Mouse (Mus musculus): ENCODE measurements at regions not wholly inside any gene's neighbourhood (a gene's known extent, or its start where the extent isn't known, plus 50 kb on each side); places are given as distances from the start of the nearest gene placed in this dataset.

- H3K4me3 ChIP-seq, result no peak overlapping the region
- no peaks in the 10 kb centered on the region for H3K36me3 ChIP-seq
- DNase-seq (ENCODE audit: low spot score), result no peak
- peaks cover 21% of the 10 kb centered on the region for H3K4me1 ChIP-seq
- H3K27me3 ChIP-seq (ENCODE audit: low read depth, poor library complexity, severe bottlenecking), result no peaks in the 10 kb centered on the region
- no peak overlapping the region for H3K27ac ChIP-seq (replicated peaks)
- no peaks in the 10 kb centered on the region for H3K9me3 ChIP-seq (replicated peaks)
Measured at GRCm38 (mm10) chr9:61748416-61748815, 165.9 kb downstream of the Rplp1 start.

- Histone ChIP-seq H3K27me3 (ENCODE audit: low read depth, poor library complexity, severe bottlenecking) (no peaks in the 10 kb centered on the region), H3K4me1 (peaks cover 17% of the 10 kb centered on the region), H3K27ac (replicated peaks) (no peak overlapping the region), H3K9me3 (replicated peaks) (no peaks in the 10 kb centered on the region), H3K36me3 (no peaks in the 10 kb centered on the region), H3K4me3 (no peak overlapping the region)
- DNase-seq (ENCODE audit: low spot score), result no peak
- WGBS, result 68% methylated on average over 6 of the region's 6 CpGs
Measured at GRCm38 (mm10) chr9:61746401-61746800, 167.9 kb downstream of the Rplp1 start.

- no peak for DNase-seq (ENCODE audit: low spot score)
- H3K27ac ChIP-seq (replicated peaks), result no peak overlapping the region
- no peaks in the 10 kb centered on the region for H3K27me3 ChIP-seq (ENCODE audit: low read depth, poor library complexity, severe bottlenecking)
- H3K4me1 ChIP-seq, result peaks cover 17% of the 10 kb centered on the region
- no peaks in the 10 kb centered on the region for H3K9me3 ChIP-seq (replicated peaks)
- WGBS, result 76% methylated on average over 7 of the region's 7 CpGs
- H3K36me3 ChIP-seq, result no peaks in the 10 kb centered on the region
- no peak overlapping the region for H3K4me3 ChIP-seq
Measured at GRCm38 (mm10) chr9:61745301-61745801, 169.0 kb downstream of the Rplp1 start.

- H3K4me1 ChIP-seq, result no peaks in the 10 kb centered on the region
- 66% methylated on average over 2 of the region's 2 CpGs for WGBS
- no peak for DNase-seq (ENCODE audit: low spot score)
- no peak overlapping the region for H3K4me3 ChIP-seq
- H3K27me3 ChIP-seq (ENCODE audit: low read depth, poor library complexity, severe bottlenecking), result no peaks in the 10 kb centered on the region
- no peaks in the 10 kb centered on the region; the same call in 1 of the 2 replicates for H3K9me3 ChIP-seq (replicated peaks)
- no peaks in the 10 kb centered on the region for H3K36me3 ChIP-seq
- H3K27ac ChIP-seq (replicated peaks), result no peak overlapping the region
Measured at GRCm38 (mm10) chr9:61733540-61733939, 180.8 kb downstream of the Rplp1 start.

GRCm38 (mm10) chr9:61732747-61733146, 181.6 kb downstream of the Rplp1 start:
- Histone ChIP-seq H3K36me3 (no peaks in the 10 kb centered on the region), H3K4me1 (no peaks in the 10 kb centered on the region), H3K9me3 (replicated peaks) (no peaks in the 10 kb centered on the region; the same call in 1 of the 2 replicates), H3K4me3 (no peak overlapping the region), H3K27me3 (ENCODE audit: low read depth, poor library complexity, severe bottlenecking) (no peaks in the 10 kb centered on the region), H3K27ac (replicated peaks) (no peak overlapping the region)
- WGBS, result 83% methylated on average over 4 of the region's 4 CpGs
- no peak for DNase-seq (ENCODE audit: low spot score)

- Histone ChIP-seq H3K4me1 (no peaks in the 10 kb centered on the region), H3K27me3 (ENCODE audit: low read depth, poor library complexity, severe bottlenecking) (no peaks in the 10 kb centered on the region), H3K27ac (replicated peaks) (no peak overlapping the region), H3K4me3 (no peak overlapping the region), H3K9me3 (replicated peaks) (no peaks in the 10 kb centered on the region), H3K36me3 (no peaks in the 10 kb centered on the region)
- 82% methylated on average over 4 of the region's 4 CpGs for WGBS
- no peak for DNase-seq (ENCODE audit: low spot score)
Measured at GRCm38 (mm10) chr9:61728115-61728514, 186.2 kb downstream of the Rplp1 start.

GRCm38 (mm10) chr9:61727651-61728050, 186.7 kb downstream of the Rplp1 start:
- Histone ChIP-seq H3K4me3 (no peak overlapping the region), H3K36me3 (no peaks in the 10 kb centered on the region), H3K27me3 (ENCODE audit: low read depth, poor library complexity, severe bottlenecking) (no peaks in the 10 kb centered on the region), H3K9me3 (replicated peaks) (no peaks in the 10 kb centered on the region), H3K27ac (replicated peaks) (no peak overlapping the region), H3K4me1 (no peaks in the 10 kb centered on the region)
- 75% methylated on average over 10 of the region's 10 CpGs for WGBS
- DNase-seq (ENCODE audit: low spot score), result no peak

- Histone ChIP-seq H3K9me3 (replicated peaks) (no peaks in the 10 kb centered on the region), H3K4me3 (no peak overlapping the region), H3K36me3 (no peaks in the 10 kb centered on the region), H3K27me3 (ENCODE audit: low read depth, poor library complexity, severe bottlenecking) (peaks cover 6% of the 10 kb centered on the region), H3K27ac (replicated peaks) (no peak overlapping the region), H3K4me1 (peaks cover 16% of the 10 kb centered on the region)
- WGBS, result 96% methylated on average over 2 of the region's 2 CpGs
- DNase-seq (ENCODE audit: low spot score), result no peak
Measured at GRCm38 (mm10) chr9:61724070-61724469, 190.3 kb downstream of the Rplp1 start.

GRCm38 (mm10) chr9:61723021-61723581, 191.2 kb downstream of the Rplp1 start:
- H3K9me3 ChIP-seq (replicated peaks), result no peaks in the 10 kb centered on the region
- WGBS, result 88% methylated on average over 8 of the region's 8 CpGs
- no peak overlapping the region for H3K27ac ChIP-seq (replicated peaks)
- H3K36me3 ChIP-seq, result no peaks in the 10 kb centered on the region
- H3K4me1 ChIP-seq, result peaks cover 16% of the 10 kb centered on the region
- H3K4me3 ChIP-seq, result no peak overlapping the region
- H3K27me3 ChIP-seq (ENCODE audit: low read depth, poor library complexity, severe bottlenecking), result peaks cover 7% of the 10 kb centered on the region
- no peak for DNase-seq (ENCODE audit: low spot score)

- H3K4me1 ChIP-seq, result peaks cover 16% of the 10 kb centered on the region
- 90% methylated on average over 5 of the region's 5 CpGs for WGBS
- H3K4me3 ChIP-seq, result no peak overlapping the region
- no peak overlapping the region for H3K27ac ChIP-seq (replicated peaks)
- DNase-seq (ENCODE audit: low spot score), result no peak
- no peaks in the 10 kb centered on the region for H3K36me3 ChIP-seq
- no peaks in the 10 kb centered on the region for H3K9me3 ChIP-seq (replicated peaks)
- H3K27me3 ChIP-seq (ENCODE audit: low read depth, poor library complexity, severe bottlenecking), result peaks cover 16% of the 10 kb centered on the region
Measured at GRCm38 (mm10) chr9:61721851-61722250, 192.5 kb downstream of the Rplp1 start.

GRCm38 (mm10) chr9:61721071-61721470, 193.3 kb downstream of the Rplp1 start:
- peaks cover 16% of the 10 kb centered on the region for H3K27me3 ChIP-seq (ENCODE audit: low read depth, poor library complexity, severe bottlenecking)
- no peak overlapping the region for H3K4me3 ChIP-seq
- DNase-seq (ENCODE audit: low spot score), result no peak
- H3K36me3 ChIP-seq, result no peaks in the 10 kb centered on the region
- no peaks in the 10 kb centered on the region for H3K9me3 ChIP-seq (replicated peaks)
- peaks cover 16% of the 10 kb centered on the region for H3K4me1 ChIP-seq
- 0 out of 2 replicates have a peak overlapping the region, but pooled peaks have one; percentile 25 for H3K27ac ChIP-seq (replicated peaks)
- 68% methylated on average over 4 of the region's 4 CpGs for WGBS

- no peak overlapping the region for H3K4me3 ChIP-seq
- 65% methylated on average over 5 of the region's 5 CpGs for WGBS
- H3K4me1 ChIP-seq, result peaks cover 16% of the 10 kb centered on the region
- no peaks in the 10 kb centered on the region for H3K36me3 ChIP-seq
- DNase-seq (ENCODE audit: low spot score), result no peak
- H3K9me3 ChIP-seq (replicated peaks), result no peaks in the 10 kb centered on the region
- H3K27ac ChIP-seq (replicated peaks), result no peak overlapping the region
- H3K27me3 ChIP-seq (ENCODE audit: low read depth, poor library complexity, severe bottlenecking), result peaks cover 20% of the 10 kb centered on the region
Measured at GRCm38 (mm10) chr9:61720206-61720605, 194.1 kb downstream of the Rplp1 start.

GRCm38 (mm10) chr9:61716751-61717150, 197.6 kb downstream of the Rplp1 start:
- Histone ChIP-seq H3K4me3 (no peak overlapping the region), H3K27ac (replicated peaks) (no peak overlapping the region), H3K36me3 (no peaks in the 10 kb centered on the region), H3K9me3 (replicated peaks) (no peaks in the 10 kb centered on the region), H3K27me3 (ENCODE audit: low read depth, poor library complexity, severe bottlenecking) (peaks cover 27% of the 10 kb centered on the region), H3K4me1 (peaks cover 33% of the 10 kb centered on the region)
- 73% methylated on average over 4 of the region's 4 CpGs for WGBS
- DNase-seq (ENCODE audit: low spot score), result no peak
